Mouse (Mus musculus) ovary, postnatal 14 days (tissue): ENCODE measurements around the gene Mtif3.
A peak's percentile ranks its signal among the peaks of the same experiment; 100 is the strongest.
"Not testable (repeated sequence)": the region's sequence is repeated elsewhere in the genome, so short reads cannot be mapped to it uniquely, and the experiment has no call there.

Source experiments
- DNase-seq: peaks from one replicate; pipeline ENCODE4 v3.0.0; 2022; ENCODE audit warnings: low spot score

Mtif3 gene

DNA sequence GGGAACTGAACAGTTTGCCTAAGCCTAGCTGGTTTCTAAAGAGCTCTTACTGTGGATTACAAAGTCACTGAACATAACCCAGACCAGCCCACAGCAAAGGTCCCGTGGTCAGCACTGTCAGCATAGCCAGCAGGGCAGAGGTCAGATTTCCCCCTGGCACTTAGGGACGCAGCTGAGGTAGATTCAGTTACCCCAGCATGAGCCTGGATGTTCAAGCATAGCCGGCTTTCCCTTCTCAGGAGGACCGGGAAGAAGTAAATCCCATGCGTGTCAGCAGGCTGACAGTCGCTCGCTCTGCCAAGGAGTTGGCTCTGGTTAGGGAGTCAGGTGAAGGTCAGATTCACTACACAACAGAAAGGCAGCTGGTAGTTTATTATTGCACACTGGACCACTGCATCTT, 9.0 kb downstream of the Mtif3 start:
- DNase-seq = no peak

DNA sequence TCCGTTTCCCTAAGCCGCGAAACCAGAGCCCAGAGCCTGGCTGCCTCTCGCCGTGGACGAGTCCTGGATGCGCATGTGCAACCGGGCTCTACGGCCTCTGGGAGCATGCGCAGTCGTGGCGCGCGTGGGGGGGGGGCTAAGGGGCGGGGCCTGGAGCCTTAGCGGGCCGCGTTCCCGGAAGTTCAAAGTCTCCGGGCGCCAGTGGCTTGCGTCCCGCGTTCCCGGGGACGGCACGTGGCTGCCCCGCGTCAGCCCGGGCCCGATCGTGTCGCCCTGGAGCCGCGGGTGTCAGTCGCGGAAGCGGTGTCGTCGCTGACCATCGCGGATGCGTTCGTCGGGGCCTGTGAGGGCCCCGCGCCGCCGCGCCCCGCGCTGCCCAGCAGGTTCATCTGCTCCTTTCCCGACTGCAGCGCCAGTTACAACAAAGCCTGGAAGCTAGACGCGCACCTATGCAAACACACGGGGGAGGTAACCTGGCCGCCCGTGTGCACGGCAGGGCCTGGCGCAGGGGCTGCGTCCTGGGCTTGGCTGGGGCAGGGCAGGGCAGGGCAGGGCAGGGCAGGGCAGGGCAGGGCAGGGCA, 15.0 kb downstream of the Mtif3 start, which contains the start of gene Gtf3a:
Gene Gtf3a, plus strand, starts transcription at position 150 of the 581 bp plus-strand sequence.
- peak; percentile 54 for DNase-seq

DNA sequence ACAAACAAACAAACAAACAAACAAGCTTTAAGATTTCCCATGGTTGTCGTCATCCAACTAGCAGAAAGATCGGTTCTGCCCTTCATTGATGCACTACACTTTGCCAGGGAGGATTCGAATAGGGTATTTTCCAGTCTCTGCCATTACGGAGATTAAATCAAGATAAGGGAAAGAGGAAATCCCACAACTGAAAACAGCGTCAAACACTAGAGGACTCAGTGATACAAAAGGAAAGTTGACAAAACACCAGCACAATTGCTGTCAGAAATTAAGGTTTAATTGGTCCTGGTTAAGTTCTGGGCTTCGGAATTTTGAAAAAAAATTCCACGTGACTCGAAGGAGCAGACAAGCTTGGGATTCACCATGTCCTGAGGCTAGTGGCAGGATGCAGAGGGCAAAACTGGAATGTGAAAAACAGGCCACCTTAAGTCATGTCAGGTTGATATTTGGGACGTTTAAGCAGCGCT, 15.5 kb downstream of the Mtif3 start:
- DNase-seq = no peak

DNA sequence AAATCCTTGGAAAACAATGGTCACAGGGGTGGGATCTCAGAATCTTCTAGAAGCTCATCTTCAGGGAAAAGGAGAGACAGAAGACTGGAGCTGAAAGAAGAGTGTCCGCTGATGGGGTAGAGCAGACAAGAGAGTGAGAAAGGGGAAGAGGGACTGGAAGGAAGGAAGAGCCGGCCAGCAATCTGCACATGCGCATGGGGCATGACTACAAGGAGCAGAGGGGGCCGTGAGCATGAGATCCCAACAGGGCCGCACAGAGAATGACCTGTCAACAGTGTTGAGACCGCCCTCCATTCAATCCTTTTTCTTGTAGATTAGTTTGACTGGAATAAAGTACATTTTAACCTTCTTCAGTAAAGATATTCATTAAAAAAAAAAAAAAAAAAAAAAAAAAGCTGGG, 16.1 kb downstream of the Mtif3 start:
- DNase-seq = no peak

DNA sequence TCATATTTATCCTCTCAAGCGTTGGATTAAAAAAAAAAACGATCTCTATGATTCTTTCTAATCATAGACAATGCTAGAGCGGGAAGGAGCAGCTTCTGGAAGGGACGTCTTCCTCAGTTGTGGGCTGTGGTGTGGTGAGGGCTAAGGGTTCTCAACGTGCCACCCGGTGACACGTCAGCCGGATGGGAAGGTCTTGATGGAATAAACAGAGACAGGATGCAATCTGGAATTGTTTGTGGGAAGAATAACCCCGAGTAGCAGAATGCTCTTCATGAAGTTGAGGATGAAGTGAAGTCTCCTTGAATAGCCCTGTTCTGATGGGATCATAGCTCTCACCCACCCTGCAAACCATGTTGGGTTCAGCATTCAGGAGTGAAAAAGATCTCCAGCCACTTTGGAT, 16.9 kb downstream of the Mtif3 start:
- no peak for DNase-seq

DNA sequence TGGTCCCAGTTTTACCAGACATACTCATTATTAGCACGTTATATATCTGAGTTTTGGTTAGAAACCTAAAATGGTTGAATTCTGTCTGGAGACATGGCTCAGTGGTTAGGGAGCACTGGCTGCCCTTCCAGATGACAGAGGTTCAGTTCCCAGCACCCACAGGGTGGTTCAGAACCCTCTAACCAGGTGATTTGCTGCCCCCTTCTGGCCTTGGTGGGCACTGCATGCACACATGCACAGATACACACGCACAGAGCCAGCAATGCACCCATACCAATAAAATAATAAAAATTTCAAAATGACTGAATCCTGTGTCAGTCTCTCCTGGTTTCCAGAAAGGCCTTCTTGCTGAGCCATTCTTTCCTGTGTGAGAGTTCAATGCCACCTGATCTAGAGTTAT, 19.0 kb downstream of the Mtif3 start:
- DNase-seq = no peak

DNA sequence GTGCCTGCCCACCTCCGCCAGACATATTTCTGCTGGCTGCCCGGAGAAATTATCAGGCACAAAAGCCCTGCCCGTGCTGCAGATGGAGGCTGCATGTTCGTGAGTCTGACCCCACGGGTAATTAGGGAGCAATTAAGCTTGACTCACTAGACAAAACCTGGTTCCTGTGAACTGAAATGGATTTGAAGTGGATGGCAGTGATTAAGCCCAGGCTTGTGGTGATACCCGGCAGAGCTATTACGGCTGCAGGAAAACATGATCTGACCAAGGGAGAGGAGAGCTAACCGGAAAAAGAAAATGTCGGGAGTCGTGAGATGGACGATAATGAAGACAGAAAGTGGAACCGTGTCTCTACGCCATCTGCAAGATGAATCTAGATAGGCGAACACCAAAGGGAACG, 20.6 kb downstream of the Mtif3 start:
- DNase-seq = no peak

DNA sequence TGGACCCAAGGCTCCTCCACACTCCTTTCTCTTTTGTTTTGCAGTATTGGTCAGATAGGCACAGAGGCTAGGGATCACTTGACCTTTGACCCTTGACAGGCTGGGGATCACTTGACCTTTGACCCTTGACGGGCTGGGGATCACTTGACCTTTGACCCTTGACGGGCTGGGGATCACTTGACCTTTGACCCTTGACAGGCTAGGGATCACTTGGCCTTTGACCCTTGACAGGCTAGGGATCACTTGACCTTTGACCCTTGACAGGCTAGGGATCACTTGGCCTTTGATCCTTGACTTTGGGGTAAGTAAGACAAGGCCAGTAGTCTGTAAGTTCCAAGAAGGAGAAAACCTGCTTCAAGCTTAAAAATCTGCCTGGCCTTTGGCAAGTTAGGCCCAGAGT, 21.7 kb downstream of the Mtif3 start:
- DNase-seq = not testable (repeated sequence)

DNA sequence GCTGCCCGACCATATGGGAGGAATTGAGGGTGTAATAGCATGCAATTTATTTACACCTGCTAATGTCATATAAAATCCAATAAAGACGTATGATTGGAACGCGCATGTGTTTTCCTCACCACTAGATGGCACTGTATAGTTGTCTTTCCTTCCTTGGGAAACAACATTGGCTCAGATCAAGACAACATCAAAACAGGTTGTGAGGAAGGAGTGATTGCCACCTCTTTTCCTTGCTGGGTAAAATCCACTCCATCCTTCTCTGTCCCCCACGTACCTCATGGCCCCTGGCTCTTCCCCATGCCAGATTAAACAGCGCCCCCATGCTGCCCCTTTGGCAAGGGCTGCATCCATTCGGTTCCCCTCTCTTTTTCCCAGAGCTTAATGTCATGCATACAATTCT, 23.4 kb downstream of the Mtif3 start:
- DNase-seq = no peak

DNA sequence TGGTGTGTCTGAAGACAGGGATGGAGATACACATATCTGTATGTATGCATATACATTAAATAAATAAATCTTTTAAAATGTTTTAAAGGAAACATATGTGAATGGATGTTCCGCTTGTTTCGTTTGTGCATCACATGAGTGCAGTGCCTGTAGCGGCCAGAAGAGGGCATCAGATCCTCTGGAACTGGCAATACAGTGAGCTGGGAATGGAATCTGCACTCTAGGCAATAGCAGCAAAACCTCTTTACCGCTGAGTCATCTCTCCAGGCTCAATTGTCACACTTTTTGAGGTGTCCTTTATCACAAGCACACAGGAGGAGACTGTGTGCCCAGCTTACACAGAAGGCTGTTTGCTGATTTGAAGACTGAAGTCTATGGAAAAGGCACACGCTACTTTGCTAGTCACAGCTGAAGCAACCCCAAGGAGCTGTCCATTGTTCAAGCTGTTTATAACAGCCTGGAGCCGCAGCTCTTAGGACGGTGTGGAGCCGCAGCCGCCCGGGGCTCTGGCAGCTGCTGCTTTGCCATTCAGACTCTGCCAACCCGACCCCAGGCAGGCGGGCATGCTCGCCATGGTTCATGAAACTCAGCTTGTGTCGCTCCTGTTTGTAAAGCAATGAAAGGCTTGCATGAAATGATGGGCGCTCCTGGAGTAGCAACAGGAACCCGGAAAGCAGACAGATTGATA, 24.3 kb downstream of the Mtif3 start:
- no peak for DNase-seq

DNA sequence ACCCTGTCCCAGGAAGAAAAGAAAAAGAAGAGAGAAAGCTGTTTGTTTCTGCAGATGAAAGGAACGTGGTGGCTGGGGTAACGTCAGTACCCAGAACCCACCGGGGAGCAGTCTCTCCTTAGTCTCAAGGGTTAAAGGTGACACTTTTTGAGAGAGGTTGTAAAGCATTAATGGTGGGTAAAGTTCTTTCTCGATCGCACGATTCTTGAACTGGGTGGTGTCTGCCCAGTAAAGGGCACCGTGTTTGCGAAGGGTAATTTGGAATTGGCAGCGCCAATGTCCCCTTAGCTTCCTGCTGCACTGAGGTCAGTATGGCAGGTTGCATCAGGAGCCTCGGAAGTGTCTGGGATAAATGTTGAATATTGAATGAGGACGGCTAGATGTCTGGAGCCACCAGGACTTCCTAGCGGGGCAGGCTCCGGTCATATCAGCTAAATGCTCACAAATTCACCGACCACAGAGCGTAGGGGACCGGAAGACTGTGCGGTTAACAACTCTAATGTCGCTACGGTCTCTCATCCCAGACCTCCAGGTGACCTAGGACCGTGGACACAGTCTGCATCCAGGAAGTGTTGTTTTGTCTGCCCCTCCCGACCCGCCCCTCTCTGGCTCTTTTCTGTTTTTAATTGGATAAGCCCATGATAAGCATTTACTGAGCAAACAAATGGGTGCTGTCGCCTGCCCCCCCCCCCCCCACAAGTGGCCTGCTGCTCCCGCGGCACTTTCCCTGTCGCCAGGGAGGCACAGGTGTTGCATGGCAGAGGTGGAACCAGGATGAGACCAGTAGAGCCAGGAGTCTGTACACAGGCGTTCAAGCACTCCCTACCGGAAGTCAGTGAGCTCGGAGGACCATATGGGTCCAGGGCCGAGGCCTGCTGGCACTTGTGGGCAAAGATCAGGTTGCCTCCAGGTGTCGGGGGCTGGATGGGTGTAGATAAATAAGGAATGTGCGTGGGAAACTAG, 25.8 kb downstream of the Mtif3 start:
- DNase-seq = no peak

DNA sequence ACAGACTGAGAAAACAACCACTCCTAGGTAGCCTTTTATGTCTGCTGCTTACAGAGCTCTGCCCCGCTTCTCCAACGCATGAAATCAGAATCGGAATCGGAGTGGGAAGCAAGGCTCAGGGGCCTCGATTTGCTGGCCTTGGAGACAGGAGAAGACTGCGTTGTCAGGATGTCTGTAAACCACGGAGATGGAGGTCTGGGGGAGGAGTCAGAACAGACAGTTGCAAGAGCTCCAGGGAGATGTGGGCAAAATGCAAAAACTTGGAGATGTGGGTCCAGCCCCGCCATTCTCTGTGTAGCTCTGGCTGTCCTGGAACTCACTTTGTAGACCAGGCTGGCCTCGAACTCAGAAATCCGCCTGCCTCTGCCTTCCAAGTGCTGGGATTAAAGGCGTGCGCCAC, 30.1 kb downstream of the Mtif3 start:
- no peak for DNase-seq

DNA sequence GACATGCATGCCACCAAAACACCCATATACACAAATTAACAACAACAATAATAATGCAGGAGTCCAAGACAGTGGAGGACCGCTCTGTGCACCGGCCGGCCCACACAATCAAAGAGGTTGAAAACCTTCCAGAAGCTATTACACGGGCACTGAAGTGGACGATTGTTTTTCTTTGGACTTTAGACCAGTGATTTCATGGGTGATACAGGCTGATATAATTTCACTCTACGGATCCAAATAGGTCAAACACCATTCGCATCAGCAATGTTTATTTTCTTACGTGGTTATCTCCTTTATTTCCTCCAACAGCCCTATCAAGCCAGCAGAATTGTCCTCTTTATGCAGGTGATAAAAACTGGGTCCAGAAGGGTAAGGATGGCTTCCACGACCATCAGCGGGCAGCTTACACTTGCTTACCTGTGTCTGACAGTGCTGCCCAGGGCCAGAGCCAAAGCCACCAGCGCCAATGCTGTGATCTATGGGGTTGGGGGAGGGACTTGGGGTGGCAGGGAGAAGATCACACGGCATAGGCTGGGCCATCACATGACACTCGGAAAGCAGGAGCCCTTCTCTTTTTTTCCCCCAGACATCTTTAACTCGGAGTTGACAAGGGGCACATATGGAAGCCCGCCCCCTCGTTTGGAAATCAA, 31.6 kb downstream of the Mtif3 start:
- no peak for DNase-seq

DNA sequence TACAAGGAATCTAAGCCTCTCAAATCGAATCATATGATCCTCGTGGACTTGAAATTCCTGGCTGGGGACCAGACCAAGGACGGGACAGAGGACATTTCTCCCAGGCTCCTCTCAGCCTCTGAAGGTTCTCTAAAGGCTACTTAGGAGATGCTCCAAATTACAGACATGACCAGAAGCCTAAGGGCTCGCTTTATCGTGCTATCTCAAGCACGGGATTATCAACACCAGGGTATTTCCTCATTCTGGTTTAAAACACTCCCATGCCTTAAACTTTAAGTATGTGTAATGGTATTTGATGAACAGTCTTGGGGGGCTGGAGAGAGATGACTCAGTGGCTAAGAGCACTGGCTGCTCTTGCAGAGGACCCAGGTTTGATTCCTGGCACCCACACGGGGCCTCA, 32.2 kb downstream of the Mtif3 start:
- DNase-seq = no peak

DNA sequence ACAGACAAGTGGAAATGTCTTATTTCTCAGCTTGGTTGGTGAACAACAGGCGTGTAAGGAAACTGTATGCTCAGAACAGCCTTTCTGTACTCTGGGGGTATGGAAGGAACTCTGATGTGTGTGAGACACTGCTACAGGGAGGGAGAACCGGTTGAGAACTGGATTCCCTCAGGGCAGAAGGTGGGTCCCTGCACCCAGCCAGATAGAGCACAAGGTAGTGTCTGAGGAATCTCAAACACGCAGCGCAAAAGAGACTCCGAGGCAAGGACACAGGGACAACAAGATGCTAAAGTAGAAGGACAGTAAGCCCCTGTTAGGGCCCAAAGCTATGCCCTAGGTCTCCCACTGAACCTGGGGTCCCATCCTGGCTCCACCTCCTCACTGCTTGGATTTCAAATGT, 36.9 kb downstream of the Mtif3 start:
- no peak for DNase-seq

DNA sequence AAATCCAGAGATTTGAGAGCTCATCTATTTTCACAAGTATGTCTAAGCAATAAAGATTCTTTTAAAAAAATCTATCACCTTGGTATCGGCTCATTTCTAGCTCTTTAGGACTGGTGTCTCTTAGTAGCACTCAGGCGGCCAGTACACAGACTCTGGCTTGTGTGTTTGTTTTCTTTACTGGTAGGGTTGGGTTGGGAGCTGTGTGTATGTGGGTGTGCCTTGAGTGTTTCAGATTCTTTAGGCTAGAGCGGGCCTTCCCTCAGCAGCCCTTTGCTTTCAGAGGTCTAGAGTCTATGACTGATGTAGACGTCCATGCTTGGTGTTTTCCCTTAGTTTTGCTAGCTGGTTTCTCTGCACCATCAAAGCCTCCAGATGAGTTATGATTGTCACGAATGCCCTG, 40.1 kb downstream of the Mtif3 start:
- DNase-seq = no peak

DNA sequence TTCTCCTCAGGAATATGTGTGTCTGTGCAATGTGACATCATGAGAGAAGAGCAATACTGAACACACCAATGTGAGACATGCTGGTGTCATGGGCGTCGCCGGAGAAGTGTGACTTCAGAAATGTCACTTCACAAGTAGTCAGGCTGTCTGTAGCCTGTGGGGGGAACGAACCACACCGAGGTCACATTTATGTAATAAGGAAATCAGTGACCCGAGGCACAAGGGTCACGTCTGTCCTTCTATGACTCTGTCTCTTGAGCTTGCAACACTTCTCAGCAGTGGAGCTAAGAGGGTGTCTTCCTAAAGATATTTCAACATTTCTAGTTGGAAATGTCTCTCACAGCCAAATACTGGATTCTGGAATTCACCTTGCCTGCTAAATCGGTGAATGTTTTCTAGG, 42.4 kb downstream of the Mtif3 start:
- no peak for DNase-seq

DNA sequence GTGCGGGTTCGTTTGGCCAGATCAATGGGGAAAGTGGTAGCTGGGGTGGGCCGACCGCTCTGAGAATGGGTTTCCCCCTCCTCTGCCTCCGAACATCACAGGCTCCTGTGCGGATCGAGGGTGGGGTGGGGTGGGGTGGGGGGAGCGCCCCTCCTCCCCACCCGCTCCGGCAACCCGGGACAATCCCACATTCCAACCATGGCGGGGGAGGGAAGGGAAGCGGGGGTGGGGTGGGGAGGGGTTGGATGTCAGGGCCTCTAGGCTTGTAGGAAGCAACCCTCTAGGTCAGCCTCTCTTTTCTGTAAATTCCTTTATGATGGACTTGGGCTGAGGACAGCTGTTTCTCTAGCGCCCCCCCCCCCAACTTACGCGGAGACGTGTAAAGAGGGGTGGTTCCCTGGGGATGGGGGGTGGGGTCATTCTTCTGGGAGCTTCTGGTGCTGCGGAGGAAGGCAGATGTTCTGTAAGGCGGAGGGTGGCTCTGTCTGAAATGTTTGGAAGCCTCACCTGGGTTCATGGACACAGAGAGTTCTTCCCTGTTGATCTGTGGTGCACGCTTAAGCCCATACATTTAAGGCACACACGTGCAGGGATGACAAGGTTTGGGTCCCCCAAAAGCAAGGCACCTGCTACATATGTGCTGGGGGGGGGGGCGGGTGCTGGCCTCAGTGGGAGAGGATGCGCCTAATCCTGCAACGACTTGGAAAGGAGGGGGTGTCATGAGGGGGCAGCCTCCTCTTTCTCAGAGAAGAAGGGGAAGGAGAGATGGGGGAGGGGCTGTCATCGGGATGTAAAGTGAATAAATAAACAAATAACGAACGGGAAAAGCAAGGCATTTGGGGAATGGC, 43.1 kb downstream of the Mtif3 start:
- no peak for DNase-seq

DNA sequence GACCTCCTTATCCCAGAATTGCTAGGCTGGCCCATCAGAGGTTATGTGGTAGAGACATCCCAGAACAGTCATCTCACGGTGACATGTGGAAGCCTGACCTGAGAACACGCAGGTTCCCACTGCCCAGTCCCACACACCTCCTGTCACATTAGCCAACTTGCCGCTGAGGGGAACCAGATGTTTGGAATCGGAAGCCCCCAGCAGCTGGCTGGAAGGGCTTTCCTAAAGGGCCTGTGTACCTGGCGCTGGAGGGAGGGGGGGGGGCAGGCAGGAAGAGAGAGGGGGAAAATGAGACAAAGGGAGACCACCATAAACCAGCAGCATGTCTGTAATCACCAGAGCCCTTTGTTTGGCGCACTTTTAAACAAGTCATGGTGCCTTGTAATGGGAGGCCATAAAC, 43.7 kb downstream of the Mtif3 start:
- DNase-seq = no peak

DNA sequence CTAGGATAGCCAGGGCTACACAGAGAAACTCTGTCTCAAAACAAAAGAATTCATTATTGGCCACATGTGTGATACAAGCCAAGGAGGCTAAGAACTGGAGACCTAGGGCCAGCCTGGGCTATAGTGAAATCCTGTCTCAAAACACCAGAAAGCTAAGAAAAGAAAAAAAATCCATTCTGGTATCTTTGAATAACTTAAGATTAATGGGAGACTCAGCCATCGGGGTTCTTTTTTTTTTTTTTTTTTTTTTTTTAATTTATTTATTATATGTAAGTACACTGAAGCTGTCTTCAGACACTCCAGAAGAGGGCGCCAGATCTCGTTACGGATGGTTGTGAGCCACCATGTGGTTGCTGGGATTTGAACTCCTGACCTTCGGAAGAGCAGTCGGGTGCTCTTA, 46.2 kb downstream of the Mtif3 start:
- DNase-seq = not testable (repeated sequence)

DNA sequence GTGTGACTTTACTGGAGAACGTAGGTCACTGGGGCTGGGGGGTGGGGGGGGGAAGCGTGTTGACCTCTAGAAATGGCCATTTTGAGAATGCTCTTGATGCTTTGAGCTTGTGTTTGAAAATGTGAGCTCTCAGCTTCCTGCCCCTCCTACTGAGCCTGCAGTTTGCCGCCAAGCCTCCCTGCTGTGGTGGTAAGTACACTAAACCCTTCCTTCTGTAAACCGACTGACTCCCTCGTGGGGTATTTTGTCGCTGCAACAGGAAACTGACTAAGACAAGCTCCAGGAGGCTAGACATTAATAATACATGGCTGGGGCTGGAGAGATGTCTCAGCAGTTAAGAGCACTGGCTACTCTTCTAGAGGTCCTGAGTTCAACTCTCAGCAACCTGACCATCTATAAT, 46.8 kb downstream of the Mtif3 start:
- DNase-seq = no peak
